Mouse (Mus musculus) neural tube, embryonic 11.5 days (tissue): ENCODE data around the gene Prkce. TPM values are rescaled to one million over a fixed set of nuclear protein-coding genes. Genes with fewer than 3 reads are reported as not detected.

Source experiments
- ATAC-seq: fragments of 200-750 bp; cut with Nextera tagmentation; 2 replicates; pipeline ENCODE4 v1.8.0; 2017; ENCODE audit warnings: moderate number of reproducible peaks, mild to moderate bottlenecking, moderate TSS enrichment, moderate library complexity; ENCODE audit not compliant: insufficient read depth, low FRiP score, low TSS enrichment
- DNase-seq: peaks from one replicate; pipeline ENCODE4 v3.0.0-alpha.2; 2015; ENCODE audit warnings: low spot score
- H3K27ac ChIP-seq: fragments of 300-500 bp; sonication (generic); 2 replicates; pipeline ENCODE4 v1.5.1; 2014; ENCODE audit warnings: low read depth, mild to moderate bottlenecking, low read length
- H3K27me3 ChIP-seq: fragments of 300-500 bp; sonication (generic); 2 replicates; pipeline ENCODE4 v1.6.1; 2014; ENCODE audit warnings: mild to moderate bottlenecking, low read length, mixed read lengths; ENCODE audit not compliant: control insufficient read depth, insufficient read depth
- H3K36me3 ChIP-seq: fragments of 300-500 bp; sonication (generic); 2 replicates; pipeline ENCODE4 v1.6.1; 2014; ENCODE audit warnings: mild to moderate bottlenecking, low read length, moderate library complexity, mixed read lengths; ENCODE audit not compliant: control insufficient read depth, insufficient read depth
- H3K4me1 ChIP-seq: fragments of 300-500 bp; sonication (generic); 2 replicates; pipeline ENCODE4 v1.6.1; 2014; ENCODE audit warnings: low read length, mixed read lengths; ENCODE audit not compliant: control insufficient read depth, insufficient read depth
- H3K4me2 ChIP-seq: fragments of 300-500 bp; sonication (generic); 2 replicates; pipeline ENCODE4 v1.6.1; 2014; ENCODE audit warnings: low read depth, mild to moderate bottlenecking, moderate library complexity
- H3K4me3 ChIP-seq: fragments of 300-500 bp; sonication (generic); 2 replicates; pipeline ENCODE4 v1.5.1; 2014; ENCODE audit warnings: low read depth, low read length
- H3K9ac ChIP-seq: fragments of 300-500 bp; sonication (generic); 2 replicates; pipeline ENCODE4 v1.6.1; 2014; ENCODE audit warnings: mild to moderate bottlenecking, low read length
- H3K9me3 ChIP-seq: fragments of 300-500 bp; sonication (generic); 2 replicates; pipeline ENCODE4 v1.6.1; 2016; ENCODE audit warnings: low read length; ENCODE audit not compliant: control insufficient read depth
- WGBS: fragments of 180-500 bp; shearing (Covaris S2); extraction: QIAGEN DNeasy Blood & Tissue Kit; methylation state at CpG from one replicate; pipeline ENCODE4 v1.1.7; 2014; 5-methylcytosine and 5-hydroxymethylcytosine counted together
- polyA plus RNA-seq: library from polyadenylated mRNA; unstranded; fragments of >200 nt; fragmentation: Nextera tagmentation; extraction: Ambion mirVana; gene quantifications from 2 replicates; pipeline ENCODE4 v1.2.1, GENCODE M21; 2014

The Prkce gene
- polyA plus RNA-seq, 1 experiment from 2014 or later = 13.3 TPM

- no peak overlapping the region for H3K9ac ChIP-seq
- 81% methylated on average over 5 of the region's 5 CpGs for WGBS
- no peak overlapping the region for H3K4me3 ChIP-seq
Measured at GRCm38 (mm10) chr17:86570491-86570890, 402.9 kb downstream of the Prkce start.

GRCm38 (mm10) chr17:86571266-86571665 is 403.7 kb downstream of the Prkce start:
- DNase-seq (no peak), ATAC-seq (no peak)
- Histone ChIP-seq H3K36me3 (no peaks in the 10 kb centered on the region), H3K27me3 (no peaks in the 10 kb centered on the region), H3K9me3 (no peaks in the 10 kb centered on the region), H3K27ac (no peak overlapping the region), H3K4me2 (no peak overlapping the region), H3K4me1 (no peaks in the 10 kb centered on the region), H3K4me3 (no peak overlapping the region), H3K9ac (no peak overlapping the region)
- 88% methylated on average over 3 of the region's 3 CpGs for whole genome bisulfite sequencing

More at GRCm38 (mm10) chr17:86570491-86570890, 402.9 kb downstream of the Prkce start:
- Histone ChIP-seq H3K4me1 (no peaks in the 10 kb centered on the region), H3K9me3 (no peaks in the 10 kb centered on the region), H3K27me3 (no peaks in the 10 kb centered on the region), H3K36me3 (no peaks in the 10 kb centered on the region), H3K27ac (no peak overlapping the region), H3K4me2 (no peak overlapping the region)
- DNase-seq (no peak), ATAC-seq (no peak)

DNA sequence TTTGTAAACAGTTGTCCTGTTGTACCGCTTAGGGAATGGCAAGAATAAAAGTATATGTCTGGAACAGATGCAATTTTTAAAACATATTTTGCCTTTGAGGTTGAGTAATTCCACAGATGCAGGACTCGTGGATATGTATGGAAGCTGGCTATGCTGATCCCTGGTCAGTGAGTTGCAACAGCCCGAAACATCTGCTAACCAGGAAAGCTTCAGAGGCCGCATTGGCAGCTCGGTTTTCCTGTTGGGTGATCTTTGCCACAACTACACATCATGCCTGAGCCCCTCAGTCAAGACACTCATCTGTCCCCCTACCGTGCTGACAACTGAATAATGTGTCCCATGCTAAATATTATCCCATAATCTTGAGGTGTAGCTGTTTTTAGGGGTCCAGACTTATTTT is 404.6 kb downstream of the Prkce start:
- no peak for DNase-seq
- no peak for ATAC-seq
- H3K4me2 ChIP-seq = no peak overlapping the region
- H3K4me1 ChIP-seq = no peaks in the 10 kb centered on the region
- WGBS = 77% methylated on average over 6 of the region's 6 CpGs
- no peak overlapping the region for H3K9ac ChIP-seq
- H3K36me3 ChIP-seq = no peaks in the 10 kb centered on the region
- no peaks in the 10 kb centered on the region for H3K9me3 ChIP-seq
- no peak overlapping the region for H3K4me3 ChIP-seq
- no peak overlapping the region for H3K27ac ChIP-seq
- H3K27me3 ChIP-seq = no peaks in the 10 kb centered on the region

DNA sequence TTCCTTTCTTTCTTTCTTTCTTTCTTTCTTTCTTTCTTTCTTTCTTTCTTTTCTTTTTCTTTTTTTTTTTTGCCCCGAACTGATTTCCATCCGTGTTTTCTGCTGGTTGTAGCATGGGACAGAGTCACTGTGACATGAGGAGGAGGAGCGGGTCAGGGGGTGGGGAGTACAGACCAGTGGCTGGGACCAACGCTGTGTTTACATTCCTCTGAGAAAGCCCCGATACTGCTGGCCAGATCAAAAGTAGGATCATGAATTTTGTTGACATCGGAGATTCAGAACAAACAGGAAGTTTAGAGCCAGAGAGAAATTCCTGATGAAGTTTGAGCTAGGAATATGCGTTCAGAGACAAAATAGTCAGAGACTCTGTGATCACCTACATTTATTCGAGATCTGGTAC is 405.0 kb downstream of the Prkce start:
- ATAC-seq (no peak), DNase-seq (no peak)
- H3K9me3 ChIP-seq = no peaks in the 10 kb centered on the region
- no peak overlapping the region for H3K4me3 ChIP-seq
- no peaks in the 10 kb centered on the region for H3K4me1 ChIP-seq
- no peak overlapping the region for H3K9ac ChIP-seq
- 74% methylated on average over 8 of the region's 8 CpGs for WGBS
- no peak overlapping the region for H3K4me2 ChIP-seq
- no peaks in the 10 kb centered on the region for H3K36me3 ChIP-seq
- no peaks in the 10 kb centered on the region for H3K27me3 ChIP-seq
- no peak overlapping the region for H3K27ac ChIP-seq

DNA sequence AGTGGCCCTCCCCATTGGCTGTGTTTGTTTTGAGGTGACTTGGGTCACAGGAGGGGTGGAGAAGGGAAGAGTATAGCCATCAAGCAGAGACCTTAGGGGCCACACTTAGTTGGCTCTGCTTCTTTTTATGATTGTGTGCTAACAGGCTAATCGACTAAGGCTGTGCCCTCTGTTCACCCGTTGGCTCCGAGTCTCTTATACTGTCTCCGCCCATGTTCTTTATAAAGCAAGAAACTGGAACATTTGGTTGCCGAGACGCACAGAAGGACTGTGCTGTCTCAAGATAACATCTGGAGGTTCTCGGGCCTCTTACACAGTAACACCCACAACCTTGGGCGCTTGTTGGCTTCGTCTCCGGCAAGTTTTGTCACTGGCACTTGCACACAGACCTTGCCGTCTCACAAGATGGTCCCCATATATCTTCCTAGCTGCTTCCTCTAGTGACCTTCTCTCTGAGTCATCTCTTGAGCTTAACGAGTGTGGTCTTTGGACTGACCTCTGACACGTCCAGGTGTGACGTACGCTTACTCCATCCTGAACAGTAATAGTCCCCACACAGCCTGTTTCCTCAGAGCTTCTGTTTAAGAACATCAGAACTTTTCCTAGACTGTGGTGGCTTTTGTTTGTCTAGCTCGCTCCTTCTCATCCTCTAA is 406.1 kb downstream of the Prkce start:
- Histone ChIP-seq H3K4me2 (no peak overlapping the region), H3K4me1 (no peaks in the 10 kb centered on the region), H3K36me3 (no peaks in the 10 kb centered on the region), H3K27ac (no peak overlapping the region), H3K27me3 (no peaks in the 10 kb centered on the region), H3K9me3 (no peaks in the 10 kb centered on the region), H3K9ac (no peak overlapping the region), H3K4me3 (no peak overlapping the region)
- ATAC-seq (no peak), DNase-seq (no peak)
- WGBS = 83% methylated on average over 16 of the region's 16 CpGs

GRCm38 (mm10) chr17:86580724-86581123 is 413.1 kb downstream of the Prkce start:
- H3K4me2 ChIP-seq = no peak overlapping the region
- ATAC-seq (no peak), DNase-seq (no peak)
- H3K4me1 ChIP-seq = no peaks in the 10 kb centered on the region
- no peaks in the 10 kb centered on the region for H3K27me3 ChIP-seq
- no peaks in the 10 kb centered on the region for H3K36me3 ChIP-seq
- no peak overlapping the region for H3K4me3 ChIP-seq
- H3K27ac ChIP-seq = no peak overlapping the region
- WGBS = 72% methylated on average over 6 of the region's 6 CpGs
- no peak overlapping the region for H3K9ac ChIP-seq
- no peaks in the 10 kb centered on the region for H3K9me3 ChIP-seq

DNA sequence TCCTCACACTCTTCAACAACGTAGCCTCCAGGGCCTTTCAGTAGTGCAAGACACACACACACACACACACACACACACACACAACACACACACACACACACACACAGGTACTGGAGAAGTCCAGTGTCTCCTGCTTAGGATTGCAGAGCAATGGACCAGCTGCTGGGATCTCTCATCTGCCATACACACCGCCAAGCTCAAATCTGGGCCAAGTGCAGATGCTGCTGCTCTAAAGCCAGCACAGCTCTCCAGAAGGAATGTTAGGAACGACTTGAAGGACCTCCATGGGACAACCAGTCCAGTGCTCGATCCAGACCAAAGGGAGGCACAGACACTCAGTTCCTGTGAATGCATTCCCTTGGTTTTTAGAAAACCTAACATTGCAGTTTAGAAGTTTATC is 414.8 kb downstream of the Prkce start:
- Histone ChIP-seq H3K9me3 (no peaks in the 10 kb centered on the region), H3K27me3 (no peaks in the 10 kb centered on the region)

GRCm38 (mm10) chr17:86586441-86586840 is 418.9 kb downstream of the Prkce start:
- Histone ChIP-seq H3K9me3 (no peaks in the 10 kb centered on the region), H3K4me1 (no peaks in the 10 kb centered on the region), H3K27me3 (no peaks in the 10 kb centered on the region), H3K4me3 (no peak overlapping the region), H3K27ac (no peak overlapping the region), H3K4me2 (no peak overlapping the region), H3K36me3 (no peaks in the 10 kb centered on the region), H3K9ac (no peak overlapping the region)
- DNase-seq (no peak), ATAC-seq (no peak)
- WGBS = 82% methylated on average over 5 of the region's 5 CpGs

More for the DNA sequence above, 414.8 kb downstream of the Prkce start:
- ATAC-seq (no peak), DNase-seq (no peak)
- Histone ChIP-seq H3K4me1 (no peaks in the 10 kb centered on the region), H3K9ac (no peak overlapping the region), H3K4me3 (no peak overlapping the region), H3K4me2 (no peak overlapping the region), H3K27ac (no peak overlapping the region), H3K36me3 (no peaks in the 10 kb centered on the region)
- WGBS = 92% methylated on average over 4 of the region's 4 CpGs

DNA sequence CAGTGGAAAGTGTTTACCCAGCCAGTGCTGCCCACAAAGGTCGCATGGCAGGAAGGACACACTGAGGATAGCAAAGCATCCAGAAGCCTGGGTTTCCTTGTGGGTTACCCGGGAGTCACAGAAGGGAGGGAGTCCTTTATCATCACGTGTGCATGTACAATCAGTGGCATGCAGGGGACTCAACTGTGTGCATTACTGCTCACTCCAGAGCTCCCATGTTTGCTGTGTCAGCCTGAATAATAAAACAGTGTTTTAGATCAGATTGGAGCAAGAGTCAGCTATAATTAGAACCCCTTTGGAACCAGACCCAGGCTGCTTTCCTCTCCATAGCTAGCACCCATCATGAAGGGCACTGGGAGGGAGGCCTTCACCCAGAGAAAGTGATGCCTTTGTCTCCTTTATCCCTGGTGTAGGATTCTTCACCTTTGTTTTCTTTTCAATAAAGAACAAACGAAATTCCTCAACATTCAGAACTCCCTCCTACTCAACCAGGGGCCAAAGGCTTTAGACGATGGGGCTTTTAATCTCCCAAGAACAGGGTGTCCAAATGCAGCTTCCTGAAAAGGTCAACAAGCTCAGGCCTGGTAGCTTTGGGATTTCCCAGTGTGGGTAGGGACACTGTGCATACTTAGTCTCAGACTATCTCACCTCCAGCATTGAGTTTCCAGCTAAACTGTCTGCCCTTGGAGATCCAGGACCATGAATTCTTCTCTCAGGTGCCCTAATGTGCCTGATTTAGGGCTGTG is 421.3 kb downstream of the Prkce start:
- Histone ChIP-seq H3K27me3 (no peaks in the 10 kb centered on the region), H3K9me3 (no peaks in the 10 kb centered on the region), H3K4me1 (no peaks in the 10 kb centered on the region), H3K4me3 (no peak overlapping the region), H3K27ac (no peak overlapping the region), H3K4me2 (no peak overlapping the region), H3K36me3 (no peaks in the 10 kb centered on the region), H3K9ac (no peak overlapping the region)
- WGBS = 70% methylated on average over 5 of the region's 5 CpGs
- no peak for ATAC-seq
- DNase-seq = no peak
